Mouse (Mus musculus): Measurements from ENCODE around the gene Ufl1. TPM values are rescaled to one million over a fixed set of nuclear protein-coding genes. Genes with fewer than 3 reads are reported as not detected.
"Not testable (repeated sequence)": the region's sequence is repeated elsewhere in the genome, so short reads cannot be mapped to it uniquely, and the experiment has no call there.

Ufl1 gene
- polyA plus RNA-seq, 1 experiment = 1.5 TPM

GRCm38 (mm10) chr4:25257822-25258398 is 23.7 kb downstream of the Ufl1 start:
- H3K27me3 ChIP-seq (replicated peaks) = no peaks in the 10 kb centered on the region
- no peaks in the 10 kb centered on the region; the same call in 1 of the 2 replicates for H3K4me1 ChIP-seq
- peaks cover 85% of the 10 kb centered on the region for H3K36me3 ChIP-seq (replicated peaks; ENCODE audit: low read length)
- TF ChIP-seq GATA1 (IDR thresholded peaks at IDR 0.05; ENCODE audit: borderline replicate concordance, low read length) = no peak
- TF ChIP-seq FLI1 (IDR thresholded peaks at IDR 0.05; ENCODE audit: low read length) = no peak
- no peaks in the 10 kb centered on the region for H3K9me3 ChIP-seq
- no peak overlapping the region for H3K4me3 ChIP-seq (replicated peaks)

GRCm38 (mm10) chr4:25242776-25243175 is 38.8 kb downstream of the Ufl1 start, which contains the start of gene Fhl5:
Gene Fhl5, minus strand, starts transcription at chr4:25242876.
- H3K27me3 ChIP-seq (replicated peaks) = no peaks in the 10 kb centered on the region
- H3K4me3 ChIP-seq (replicated peaks) = no peak within 1 kb of the TSS
- TF ChIP-seq GATA1 (IDR thresholded peaks at IDR 0.05; ENCODE audit: borderline replicate concordance, low read length) (no peak), FLI1 (IDR thresholded peaks at IDR 0.05; ENCODE audit: low read length) (no peak)
- peaks cover 1% of the 10 kb centered on the region for H3K36me3 ChIP-seq (replicated peaks; ENCODE audit: low read length)
- H3K4me1 ChIP-seq = no peaks in the 10 kb centered on the region
- no peaks in the 10 kb centered on the region for H3K9me3 ChIP-seq

- H3K4me1 ChIP-seq; H3K36me3 ChIP-seq (replicated peaks; ENCODE audit: low read length); H3K4me3 ChIP-seq (replicated peaks); H3K27me3 ChIP-seq (replicated peaks); H3K9me3 ChIP-seq: not testable (repeated sequence)
Measured at GRCm38 (mm10) chr4:25235663-25236062, 46.0 kb downstream of the Ufl1 start.

DNA sequence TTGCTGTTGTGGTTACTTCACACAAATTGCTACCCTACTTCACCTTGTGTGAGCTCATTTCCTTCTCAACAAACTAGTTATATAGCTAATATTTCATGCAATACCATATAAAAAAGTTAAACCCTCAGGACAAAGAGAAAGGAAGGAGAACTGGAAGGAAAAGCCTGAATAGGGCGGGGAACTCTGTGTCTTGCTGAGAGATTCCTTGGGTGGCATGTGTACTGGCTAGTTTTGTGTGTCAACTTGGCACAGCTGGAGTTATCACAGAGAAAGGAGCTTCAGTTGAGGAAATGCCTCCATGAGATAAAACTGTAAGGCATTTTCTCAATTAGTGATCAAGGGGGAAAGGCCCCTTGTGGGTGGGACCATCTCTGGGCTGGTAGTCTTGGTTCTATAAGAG is 47.9 kb downstream of the Ufl1 start:
- not testable (repeated sequence) for H3K27me3 ChIP-seq (replicated peaks); H3K36me3 ChIP-seq (replicated peaks; ENCODE audit: low read length); H3K4me3 ChIP-seq (replicated peaks); H3K9me3 ChIP-seq; H3K4me1 ChIP-seq

GRCm38 (mm10) chr4:25232546-25232945 is 49.1 kb downstream of the Ufl1 start:
- TF ChIP-seq GATA1 (IDR thresholded peaks at IDR 0.05; ENCODE audit: borderline replicate concordance, low read length) (no peak), FLI1 (IDR thresholded peaks at IDR 0.05; ENCODE audit: low read length) (no peak)
- Histone ChIP-seq H3K27me3 (replicated peaks) (no peaks in the 10 kb centered on the region), H3K4me1 (no peaks in the 10 kb centered on the region), H3K9me3 (no peaks in the 10 kb centered on the region), H3K4me3 (replicated peaks) (no peak overlapping the region), H3K36me3 (replicated peaks; ENCODE audit: low read length) (no peaks in the 10 kb centered on the region)

DNA sequence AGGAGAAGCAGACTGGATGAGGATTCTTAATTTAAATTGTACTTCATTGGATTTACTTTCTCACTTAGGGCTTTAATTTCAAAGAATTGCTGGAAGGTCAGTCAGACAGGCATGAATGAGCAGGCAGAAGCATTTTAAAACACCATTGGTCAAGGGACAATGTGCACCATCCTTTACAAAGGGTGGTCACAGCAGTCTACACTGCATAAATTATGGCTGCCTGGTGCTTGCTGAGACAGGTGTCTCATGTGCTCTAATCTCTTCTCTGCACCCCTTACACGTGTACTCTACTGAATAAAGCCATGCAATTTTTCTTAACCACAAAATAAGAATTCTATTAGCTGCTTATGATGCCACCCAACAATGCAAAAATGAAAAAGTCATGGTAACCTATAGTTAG is 54.1 kb downstream of the Ufl1 start:
- TF ChIP-seq GATA1 (IDR thresholded peaks at IDR 0.05; ENCODE audit: borderline replicate concordance, low read length) (no peak), FLI1 (IDR thresholded peaks at IDR 0.05; ENCODE audit: low read length) (no peak)
- no peaks in the 10 kb centered on the region for H3K27me3 ChIP-seq (replicated peaks)
- H3K4me1 ChIP-seq = no peaks in the 10 kb centered on the region
- H3K9me3 ChIP-seq = no peaks in the 10 kb centered on the region
- no peak overlapping the region for H3K4me3 ChIP-seq (replicated peaks)
- H3K36me3 ChIP-seq (replicated peaks; ENCODE audit: low read length) = no peaks in the 10 kb centered on the region

GRCm38 (mm10) chr4:25221927-25222326 is 59.7 kb downstream of the Ufl1 start:
- Histone ChIP-seq H3K36me3 (replicated peaks; ENCODE audit: low read length) (no peaks in the 10 kb centered on the region), H3K4me3 (replicated peaks) (no peak overlapping the region), H3K4me1 (no peaks in the 10 kb centered on the region), H3K27me3 (replicated peaks) (no peaks in the 10 kb centered on the region), H3K9me3 (no peaks in the 10 kb centered on the region)
- TF ChIP-seq GATA1 (IDR thresholded peaks at IDR 0.05; ENCODE audit: borderline replicate concordance, low read length) (no peak), FLI1 (IDR thresholded peaks at IDR 0.05; ENCODE audit: low read length) (no peak)

DNA sequence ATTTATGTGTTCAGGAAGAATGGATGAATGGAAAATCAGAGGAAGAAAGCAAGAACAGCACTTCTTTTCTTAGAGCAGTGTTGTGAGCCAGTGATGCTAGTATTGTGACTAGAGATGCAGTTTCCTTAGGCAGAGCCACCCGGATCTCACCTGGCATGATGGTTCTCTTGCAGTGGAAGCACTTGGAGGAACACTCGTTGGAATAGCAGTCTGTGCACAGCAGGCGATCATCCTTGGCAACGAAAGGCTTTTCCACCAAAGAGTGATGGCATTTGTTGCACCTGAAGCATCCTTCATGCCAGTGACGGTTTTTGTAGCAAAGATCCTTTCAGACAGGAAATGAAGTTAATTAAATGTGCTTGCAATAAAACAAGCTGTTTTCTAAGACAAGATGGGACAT is 68.2 kb downstream of the Ufl1 start:
- Histone ChIP-seq H3K4me1 (no peaks in the 10 kb centered on the region), H3K36me3 (replicated peaks; ENCODE audit: low read length) (no peaks in the 10 kb centered on the region), H3K9me3 (peaks cover 2% of the 10 kb centered on the region; the same call in 1 of the 2 replicates), H3K4me3 (replicated peaks) (no peak overlapping the region), H3K27me3 (replicated peaks) (no peaks in the 10 kb centered on the region)
- TF ChIP-seq GATA1 (IDR thresholded peaks at IDR 0.05; ENCODE audit: borderline replicate concordance, low read length) = no peak
- no peak for TF ChIP-seq FLI1 (IDR thresholded peaks at IDR 0.05; ENCODE audit: low read length)

DNA sequence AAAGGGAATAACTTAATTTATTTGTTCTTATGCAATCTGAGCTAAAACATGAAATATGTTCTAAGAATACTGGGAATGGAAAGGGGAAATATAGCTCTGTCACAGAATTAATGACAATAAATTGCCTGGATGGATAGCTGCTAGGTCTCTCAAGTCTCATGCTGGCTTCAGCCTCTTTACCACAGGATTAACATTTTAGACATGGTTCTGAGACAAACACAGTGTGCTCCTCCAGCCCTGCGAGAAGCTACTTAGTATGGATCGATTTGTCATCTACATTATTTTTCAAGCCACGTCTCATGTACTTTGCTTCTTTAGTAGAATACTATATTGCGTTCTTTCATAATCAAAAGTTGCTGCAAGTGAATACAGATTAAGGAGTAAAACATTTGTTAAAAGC is 75.5 kb downstream of the Ufl1 start:
- Histone ChIP-seq H3K27me3 (replicated peaks) (no peaks in the 10 kb centered on the region), H3K9me3 (0 out of 2 replicates have a peak, but pooled peaks cover 3% of the 10 kb centered on the region), H3K4me1 (no peaks in the 10 kb centered on the region), H3K4me3 (replicated peaks) (no peak overlapping the region), H3K36me3 (replicated peaks; ENCODE audit: low read length) (no peaks in the 10 kb centered on the region)
- TF ChIP-seq FLI1 (IDR thresholded peaks at IDR 0.05; ENCODE audit: low read length) (no peak), GATA1 (IDR thresholded peaks at IDR 0.05; ENCODE audit: borderline replicate concordance, low read length) (no peak)

Other genes starting within 250 kb of the Ufl1 start
- gene Fhl5, start 38.9 kb downstream of the Ufl1 start, polyA plus RNA-seq (2012; ENCODE audit: insufficient read depth, low replicate concordance) = not detected in 2 replicates

All from megakaryocyte, embryonic 14.5 days (primary cell).